11 mouse cellular contexts compared by ENCODE assay signal in the genomic region with DNA sequence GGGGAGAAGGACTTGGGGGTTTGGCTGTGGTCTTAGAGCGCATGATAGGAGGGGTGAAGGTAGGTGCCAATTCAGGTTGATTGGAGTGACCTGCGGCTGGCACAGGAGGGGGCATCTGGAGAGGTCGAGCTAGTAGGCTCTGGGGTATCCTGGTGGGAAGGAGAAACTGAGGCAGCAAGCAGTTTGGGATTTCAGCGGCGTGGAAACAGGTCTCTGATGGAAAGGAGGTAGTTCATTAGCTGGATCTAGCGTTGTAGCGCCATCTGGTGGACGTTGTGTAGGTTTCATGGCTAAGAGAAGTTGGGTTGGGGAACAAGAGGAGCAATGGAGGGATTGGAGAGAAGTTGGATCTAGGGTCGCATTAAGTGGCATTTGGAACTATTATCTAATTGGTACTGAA. TPM values are rescaled to one million over a fixed set of nuclear protein-coding genes. Genes with fewer than 3 reads are reported as not detected.
DNase-seq lines count a peak whose midpoint lies in the region; ATAC-seq and TF ChIP-seq lines count a peak whose summit lies in the region.
"Had no signal": no experiment of that assay in that cellular context is flagged by ENCODE, and none has a peak within 500 bp of the region (broad histone marks: within the 10 kb centered on the region; RNA-seq: fewer than 3 reads in every experiment).

No protein-coding gene starts in this region.

- peak; percentile 46 for ATAC-seq in CD4-positive, CD25-positive, alpha-beta regulatory T cell, adult 4 months
- ATAC-seq in lung, postnatal 0 days: no peak

- H3K36me3 ChIP-seq in lung, postnatal 0 days (ENCODE audit: insufficient read depth, low read length): no peaks in the 10 kb centered on the region

- no peaks in the 10 kb centered on the region for H3K27me3 ChIP-seq in lung, postnatal 0 days (replicated peaks; ENCODE audit: insufficient read depth, low read length)

- WGBS in lung, postnatal 0 days: 66% methylated on average over 9 of the region's 9 CpGs

- no peak overlapping the region for H3K4me2 ChIP-seq in lung, postnatal 0 days (replicated peaks; ENCODE audit: low read depth, low read length)

- peak; percentile 39 for DNase-seq in cerebellum, adult 9-11 months
- no peak for DNase-seq in cerebellum, adult 9-10 months
- peak; percentile 75 to 79 for DNase-seq in layer of hippocampus, postnatal 10 days (ENCODE audit: low spot score in 2 of 2)
- DNase-seq in layer of hippocampus, adult 8-10 months (ENCODE audit: low spot score in 2 of 2): no peak
- peak; percentile 67 for DNase-seq in lung, postnatal 0 days (ENCODE audit: low spot score)
- DNase-seq in thymus, postnatal 4 days: peak; percentile 76

- H3K4me1 ChIP-seq in cortical plate, adult 2 months (ENCODE audit: control insufficient read depth, insufficient read depth, low read length): no peaks in the 10 kb centered on the region
- 0 out of 2 replicates have a peak, but pooled peaks cover 2% of the 10 kb centered on the region for H3K4me1 ChIP-seq in lung, postnatal 0 days (ENCODE audit: insufficient read depth, low read depth, low read length)

- no peak for TF ChIP-seq POLR2A in cortical plate, adult 2 months (IDR thresholded peaks at IDR 0.05; ENCODE audit: extremely low read depth, insufficient read depth, low read length)

- H3K9me3 ChIP-seq in lung, postnatal 0 days (ENCODE audit: low read length): no peaks in the 10 kb centered on the region

- peak; percentile 84 for TF ChIP-seq CTCF in cortical plate, adult 2 months (IDR thresholded peaks at IDR 0.05; ENCODE audit: extremely low read depth, insufficient read depth, low read length)
- TF ChIP-seq CTCF in lung, postnatal 0 days (IDR thresholded peaks at IDR 0.05): peak; percentile 87

- H3K4me3 ChIP-seq in cortical plate, adult 2 months (ENCODE audit: insufficient read depth, low read length): no peak overlapping the region
- no peak overlapping the region for H3K4me3 ChIP-seq in lung, postnatal 0 days (ENCODE audit: low read depth, low read length)

- TF ChIP-seq EP300 in lung, postnatal 0 days (IDR thresholded peaks at IDR 0.05): no peak

- no peak overlapping the region for H3K9ac ChIP-seq in lung, postnatal 0 days (replicated peaks; ENCODE audit: low read depth)

- H3K27ac ChIP-seq in cortical plate, adult 2 months (ENCODE audit: insufficient read depth, low read length): no peak overlapping the region
- H3K27ac ChIP-seq in lung, postnatal 0 days (ENCODE audit: low read length): no peak overlapping the region

RNA-seq across cellular contexts. Expression of gene Ctrc, which starts 7.3 kb away (rescaled TPM):
- total RNA-seq in layer of hippocampus, postnatal 10 days (2021): not detected
- not detected for total RNA-seq in layer of hippocampus, adult 8-10 months (2022)
- not detected for polyA plus RNA-seq in CD4-positive, CD25-positive, alpha-beta regulatory T cell, adult 4 months (2017; shearing (Covaris generic))
- not detected in 2 replicates for polyA plus RNA-seq in cortical plate, adult 2 months (2012; rRNA removed)
- not detected in 2 replicates for polyA plus RNA-seq in lung, postnatal 0 days (2015; fragmentation: Nextera tagmentation; extraction: Ambion mirVana)
- total RNA-seq: ES-E14 had no signal
- polyA plus RNA-seq: liver, embryonic 16.5 days; stomach, embryonic 14.5 days had no signal

RNA-seq across cellular contexts. Expression of gene Efhd2, which starts 21.3 kb away (rescaled TPM):
- total RNA-seq in layer of hippocampus, postnatal 10 days (2021): 10 to 100 TPM; 43.8 to 46.9 TPM
- total RNA-seq in layer of hippocampus, adult 8-10 months (2022): 100 to 1,000 TPM; 160 to 177 (median 162) TPM
- 10 to 100 TPM; 19.8 to 27.0 TPM for polyA plus RNA-seq in CD4-positive, CD25-positive, alpha-beta regulatory T cell, adult 4 months (2017; shearing (Covaris generic))
- 360 and 365 TPM in 2 replicates for polyA plus RNA-seq in cortical plate, adult 2 months (2012; rRNA removed)
- polyA plus RNA-seq in lung, postnatal 0 days (2015; fragmentation: Nextera tagmentation; extraction: Ambion mirVana): 81.6 and 88.4 TPM in 2 replicates

RNA-seq across cellular contexts. Expression of gene Cela2a, which starts 27.5 kb away (rescaled TPM):
- not detected for total RNA-seq in layer of hippocampus, postnatal 10 days (2021)
- total RNA-seq in layer of hippocampus, adult 8-10 months (2022): not detected
- polyA plus RNA-seq in CD4-positive, CD25-positive, alpha-beta regulatory T cell, adult 4 months (2017; shearing (Covaris generic)): not detected
- polyA plus RNA-seq in cortical plate, adult 2 months (2012; rRNA removed): 0.13 and 0.17 TPM in 2 replicates
- not detected in 2 replicates for polyA plus RNA-seq in lung, postnatal 0 days (2015; fragmentation: Nextera tagmentation; extraction: Ambion mirVana)
- polyA plus RNA-seq: stomach, embryonic 14.5 days had no signal

Comparison
In these comparisons a context has a peak if more than half of its experiments do, and no peak if none do; other contexts are left out.
1. DNase-seq: peak in cerebellum, adult 9-11 months (single experiment), layer of hippocampus, postnatal 10 days (2 of 2), lung, postnatal 0 days (single experiment) and thymus, postnatal 4 days (single experiment); none in cerebellum, adult 9-10 months (single experiment) and layer of hippocampus, adult 8-10 months (0 of 2).